Mouse (Mus musculus) erythroblast, embryonic 14.5 days (primary cell): ENCODE measurements at regions not wholly inside any gene's neighbourhood (a gene's known extent, or its start where the extent isn't known, plus 50 kb on each side); places are given as distances from the start of the nearest gene placed in this dataset.

Source experiments
- GATA1 ChIP-seq: IDR thresholded peaks from 2 replicates; pipeline ENCODE4 v1.6.1; 2012; ENCODE audit warnings: low read length, inconsistent platforms, mixed read lengths
- TAL1 ChIP-seq: IDR thresholded peaks from 3 replicates; pipeline ENCODE4 v1.6.1; 2012; ENCODE audit warnings: low read length, inconsistent platforms, mixed read lengths

DNA sequence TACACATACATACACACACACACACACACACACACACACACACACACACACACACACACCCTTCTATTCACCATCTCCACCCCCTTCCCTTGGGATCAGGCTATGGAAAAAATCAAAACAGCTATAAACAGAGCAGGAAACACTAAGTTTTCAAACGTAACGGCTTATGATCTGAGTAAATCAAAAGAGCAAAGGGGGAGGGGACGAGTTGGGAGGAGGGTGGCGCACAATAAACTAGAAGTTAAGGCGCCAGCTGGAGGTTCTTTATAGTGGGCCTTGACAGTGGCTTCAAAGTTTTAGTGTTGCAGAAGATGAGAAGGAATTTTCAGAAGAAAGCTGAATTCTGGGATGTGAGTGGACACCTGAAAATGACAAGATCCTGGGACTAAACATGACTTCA lies 116.4 kb upstream of the Sash1 start:
- no peak for TF ChIP-seq GATA1
- TF ChIP-seq TAL1: no peak
